ENCODE assay signal across 10 mouse cellular contexts in genomic region chr2:4562826-4563225, GRCm38 (mm10).
DNase-seq lines count a peak whose midpoint lies in the region; ATAC-seq and TF ChIP-seq lines count a peak whose summit lies in the region.
"Had no signal": no experiment of that assay in that cellular context is flagged by ENCODE, and none has a peak within 500 bp of the region (broad histone marks: within the 10 kb centered on the region; RNA-seq: fewer than 3 reads in every experiment).

No protein-coding gene starts in this region.

- TF ChIP-seq POLR2A in heart, adult 2 months (IDR thresholded peaks at IDR 0.05; ENCODE audit: insufficient read depth, low read depth, low read length): no peak

- no peak for TF ChIP-seq CTCF in heart, adult 2 months (IDR thresholded peaks at IDR 0.05)
- TF ChIP-seq CTCF in midbrain, postnatal 0 days (IDR thresholded peaks at IDR 0.05): no peak

- WGBS in heart, adult 2 months: 66% methylated on average over 5 of the region's 5 CpGs
- WGBS in midbrain, embryonic 10.5 days: 74% methylated on average over 5 of the region's 5 CpGs
- WGBS in midbrain, postnatal 0 days: 59% methylated on average over 5 of the region's 5 CpGs
- WGBS in liver, embryonic 11.5 days: 65% methylated on average over 5 of the region's 5 CpGs

- ATAC-seq in midbrain, postnatal 0 days (ENCODE audit: low FRiP score): no peak
- no peak for ATAC-seq in liver, embryonic 11.5 days (replicated peaks; ENCODE audit: low FRiP score)

- peaks cover 18% of the 10 kb centered on the region for H3K4me1 ChIP-seq in heart, adult 2 months (ENCODE audit: control insufficient read depth, insufficient read depth, low read length)
- H3K4me1 ChIP-seq in midbrain, embryonic 10.5 days: peaks cover 65% of the 10 kb centered on the region
- peaks cover 11% of the 10 kb centered on the region; the same call in 1 of the 2 replicates for H3K4me1 ChIP-seq in midbrain, postnatal 0 days (ENCODE audit: insufficient read depth, low read length)
- H3K4me1 ChIP-seq in liver, embryonic 11.5 days (replicated peaks; ENCODE audit: control insufficient read depth, insufficient read depth, low read length): peaks cover 44% of the 10 kb centered on the region

- no peak overlapping the region for H3K4me2 ChIP-seq in midbrain, postnatal 0 days (ENCODE audit: low read depth, low read length, poor library complexity, severe bottlenecking)
- H3K4me2 ChIP-seq in liver, embryonic 11.5 days: peak overlapping the region; percentile 84

- H3K9me3 ChIP-seq in midbrain, embryonic 10.5 days (replicated peaks): no peaks in the 10 kb centered on the region
- no peaks in the 10 kb centered on the region for H3K9me3 ChIP-seq in midbrain, postnatal 0 days (ENCODE audit: low read length)
- no peaks in the 10 kb centered on the region for H3K9me3 ChIP-seq in liver, embryonic 11.5 days (ENCODE audit: control insufficient read depth, low read length)

- H3K27me3 ChIP-seq in heart, adult 2 months (ENCODE audit: control insufficient read depth, insufficient read depth, low read length): no peaks in the 10 kb centered on the region
- no peaks in the 10 kb centered on the region for H3K27me3 ChIP-seq in midbrain, embryonic 10.5 days (ENCODE audit: low read depth, poor library complexity, severe bottlenecking)
- H3K27me3 ChIP-seq in midbrain, postnatal 0 days (ENCODE audit: insufficient read depth, low read length): no peaks in the 10 kb centered on the region
- H3K27me3 ChIP-seq in liver, embryonic 11.5 days (replicated peaks; ENCODE audit: control insufficient read depth, insufficient read depth, low read length): no peaks in the 10 kb centered on the region

- peaks cover 2% of the 10 kb centered on the region; the same call in 1 of the 2 replicates for H3K79me2 ChIP-seq in heart, adult 2 months (replicated peaks; ENCODE audit: control insufficient read depth, insufficient read depth, low read length)

- no peak for TF ChIP-seq EP300 in heart, adult 2 months (IDR thresholded peaks at IDR 0.05; ENCODE audit: insufficient read depth, low read depth, low read length)

- DNase-seq in heart, adult 2 months: no peak
- no peak for DNase-seq in heart, adult 11 months
- DNase-seq in midbrain, embryonic 10.5 days (ENCODE audit: low spot score): no peak
- DNase-seq in midbrain, postnatal 0 days (ENCODE audit: low spot score): no peak
- DNase-seq in liver, embryonic 11.5 days (ENCODE audit: low spot score): no peak
- DNase-seq in yolk sac, embryonic 10.5 days (ENCODE audit: low spot score): peak; percentile 71
- DNase-seq in Muller cell, postnatal 12 days (ENCODE audit: inconsistent ontology term): no peak
- no peak for DNase-seq in thymus, postnatal 36 days
- DNase-seq: adrenal gland, postnatal 36 days; spleen, adult 18-20 months had no signal

- no peak overlapping the region for H3K9ac ChIP-seq in heart, adult 2 months (ENCODE audit: low read depth, low read length)
- no peak overlapping the region for H3K9ac ChIP-seq in midbrain, postnatal 0 days (replicated peaks; ENCODE audit: low read length, poor library complexity, severe bottlenecking)
- H3K9ac ChIP-seq in liver, embryonic 11.5 days (ENCODE audit: low read depth, low read length): peak overlapping the region; percentile 21

- H3K36me3 ChIP-seq in heart, adult 2 months (ENCODE audit: control insufficient read depth, insufficient read depth, low read length): peaks cover 14% of the 10 kb centered on the region
- H3K36me3 ChIP-seq in midbrain, embryonic 10.5 days: peaks cover 62% of the 10 kb centered on the region
- H3K36me3 ChIP-seq in midbrain, postnatal 0 days (ENCODE audit: insufficient read depth, low read length): peaks cover 14% of the 10 kb centered on the region
- peaks cover 15% of the 10 kb centered on the region for H3K36me3 ChIP-seq in liver, embryonic 11.5 days (ENCODE audit: control insufficient read depth, insufficient read depth, low read length)

- H3K27ac ChIP-seq in heart, adult 2 months: peak overlapping the region; percentile 13; the same call in 1 of the 2 replicates
- peak overlapping the region; percentile 72 for H3K27ac ChIP-seq in midbrain, embryonic 10.5 days (replicated peaks)
- H3K27ac ChIP-seq in midbrain, postnatal 0 days (ENCODE audit: low read depth, low read length): no peak overlapping the region
- H3K27ac ChIP-seq in liver, embryonic 11.5 days (ENCODE audit: low read depth, low read length): no peak overlapping the region

- H3K4me3 ChIP-seq in heart, adult 2 months: no peak overlapping the region
- peak overlapping the region; percentile 59 for H3K4me3 ChIP-seq in midbrain, embryonic 10.5 days
- no peak overlapping the region for H3K4me3 ChIP-seq in midbrain, postnatal 0 days (ENCODE audit: low read depth, low read length)
- peak overlapping the region; percentile 67; the same call in 1 of the 2 replicates for H3K4me3 ChIP-seq in liver, embryonic 11.5 days (ENCODE audit: low read depth, low read length)

- intact Hi-C loops in heart, adult 2 months (cut with DNase I): no loop called here

Comparison
In these comparisons a context has a peak if more than half of its experiments do, and no peak if none do; other contexts are left out.
1. H3K27ac ChIP-seq: peak in heart, adult 2 months (single experiment) and midbrain, embryonic 10.5 days (single experiment); none in midbrain, postnatal 0 days (single experiment) and liver, embryonic 11.5 days (single experiment).
2. H3K4me3 ChIP-seq: peak in midbrain, embryonic 10.5 days (single experiment) and liver, embryonic 11.5 days (single experiment); none in heart, adult 2 months (single experiment) and midbrain, postnatal 0 days (single experiment).